Mouse (Mus musculus): ENCODE results near the gene Tnfrsf14.

GRCm38 (mm10) chr4:154962683-154963082, 34.3 kb upstream of the Tnfrsf14 start:
- TF ChIP-seq ZNF384 (IDR thresholded peaks at IDR 0.05; ENCODE audit: low read depth, low read length) (no peak), CHD2 (IDR thresholded peaks at IDR 0.05; ENCODE audit: low read depth, low read length) (no peak), MAFK (IDR thresholded peaks at IDR 0.05; ENCODE audit: insufficient read depth, low read depth, low read length) (no peak), HCFC1 (IDR thresholded peaks at IDR 0.05; ENCODE audit: borderline replicate concordance, insufficient read depth, low read length) (no peak)

Measured in ES-E14 (cell line).